Mouse (Mus musculus) midbrain, embryonic 10.5 days (tissue): ENCODE results near the gene Lta. TPM values are rescaled to one million over a fixed set of nuclear protein-coding genes. Genes with fewer than 3 reads are reported as not detected.

Source experiments
- DNase-seq: peaks from one replicate; pipeline ENCODE4 v3.0.0-alpha.2; 2017; ENCODE audit warnings: low spot score
- H3K27ac ChIP-seq: fragments of 300-500 bp; sonication (generic); replicated peaks from 2 replicates; pipeline ENCODE4 v1.5.1; 2016; ENCODE audit warnings: mild to moderate bottlenecking
- H3K27me3 ChIP-seq: fragments of 300-500 bp; sonication (generic); 2 replicates; pipeline ENCODE4 v1.6.1; 2016; ENCODE audit warnings: low read depth, mild to moderate bottlenecking; ENCODE audit not compliant: poor library complexity, severe bottlenecking
- H3K36me3 ChIP-seq: fragments of 300-500 bp; sonication (generic); 2 replicates; pipeline ENCODE4 v1.6.1; 2016; ENCODE audit warnings: mild to moderate bottlenecking, moderate library complexity
- H3K4me1 ChIP-seq: fragments of 300-500 bp; sonication (generic); 2 replicates; pipeline ENCODE4 v1.6.1; 2016
- H3K4me3 ChIP-seq: fragments of 300-500 bp; sonication (generic); 2 replicates; pipeline ENCODE4 v1.5.1; 2016; ENCODE audit warnings: mild to moderate bottlenecking, moderate library complexity
- H3K9me3 ChIP-seq: fragments of 300-500 bp; sonication (generic); replicated peaks from 2 replicates; pipeline ENCODE4 v1.6.1; 2016; ENCODE audit warnings: mild to moderate bottlenecking
- WGBS: fragments of 180-500 bp; shearing (Covaris S2); methylation state at CpG from one replicate; pipeline ENCODE4 v1.1.7; 2016; 5-methylcytosine and 5-hydroxymethylcytosine counted together
- polyA plus RNA-seq: library from polyadenylated mRNA; unstranded; fragments of >200 nt; fragmentation: Nextera tagmentation; extraction: Ambion mirVana; gene quantifications from 2 replicates; pipeline ENCODE4 v1.2.1, GENCODE M21; 2016

Gene Lta
- polyA plus RNA-seq = not detected in 2 replicates

- no peak within 1 kb of the TSS for H3K4me3 ChIP-seq
- DNase-seq = no peak
- no peak within 1 kb of the TSS for H3K27ac ChIP-seq
- peaks cover 17% of the 10 kb centered on the region for H3K4me1 ChIP-seq
- no peaks in the 10 kb centered on the region for H3K9me3 ChIP-seq
- 32% methylated on average over 20 of the region's 20 CpGs for WGBS
- H3K27me3 ChIP-seq = peaks cover 55% of the 10 kb centered on the region
- no peaks in the 10 kb centered on the region for H3K36me3 ChIP-seq
Observed at GRCm38 (mm10) chr17:35204494-35205379, at the start of gene Lta. Gene Lta (minus strand): TSS chr17:35205351.

DNA sequence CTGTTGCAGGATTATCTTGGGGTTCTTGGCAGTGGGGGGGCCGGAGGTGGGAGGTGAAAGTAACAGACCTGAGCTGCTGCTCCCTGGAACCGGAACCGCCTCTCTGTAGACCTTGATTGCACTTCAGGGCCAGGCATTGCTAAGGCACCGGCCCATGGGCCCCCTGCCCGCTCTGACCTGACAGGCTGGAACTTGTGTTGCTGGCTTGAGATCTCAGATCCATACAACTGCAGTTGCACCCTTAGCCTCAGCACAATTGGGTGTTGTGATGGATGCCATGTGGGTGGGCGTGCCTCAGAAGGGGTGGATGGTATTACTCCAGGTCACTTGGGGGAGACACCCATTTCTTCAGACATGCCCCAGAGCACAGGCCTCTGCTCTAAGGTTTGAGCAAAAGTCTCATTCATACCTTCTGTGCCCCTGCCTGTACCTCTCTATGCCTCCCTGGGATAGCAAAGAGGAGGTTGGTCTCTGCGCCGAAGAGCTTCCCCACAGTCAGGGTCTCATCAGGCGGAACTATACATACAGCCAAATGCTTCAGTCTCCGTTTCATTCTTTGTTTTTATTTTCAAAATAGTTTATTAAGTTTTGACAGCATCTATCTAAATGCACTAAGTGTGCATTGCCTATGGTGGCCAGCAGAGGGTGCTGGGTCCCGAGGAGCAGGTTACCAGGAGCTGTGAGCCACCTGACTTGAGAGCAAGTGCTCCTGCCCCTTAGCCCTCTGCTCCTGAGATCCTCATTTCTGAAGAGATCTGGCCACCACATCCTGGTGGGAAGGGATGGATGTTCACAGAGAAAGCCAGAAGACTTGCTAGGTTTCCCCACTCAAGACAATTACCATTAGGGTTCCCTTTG is 49.3 kb upstream of the Lta start:
- H3K4me3 ChIP-seq = 0 out of 2 replicates have a peak overlapping the region, but pooled peaks have one; percentile 3
- peaks cover 5% of the 10 kb centered on the region for H3K4me1 ChIP-seq
- H3K9me3 ChIP-seq = no peaks in the 10 kb centered on the region
- no peak overlapping the region for H3K27ac ChIP-seq
- peaks cover 50% of the 10 kb centered on the region for H3K36me3 ChIP-seq
- WGBS = 59% methylated on average over 11 of the region's 11 CpGs
- peak; percentile 63 for DNase-seq
- peaks cover 7% of the 10 kb centered on the region; the same call in 1 of the 2 replicates for H3K27me3 ChIP-seq

DNA sequence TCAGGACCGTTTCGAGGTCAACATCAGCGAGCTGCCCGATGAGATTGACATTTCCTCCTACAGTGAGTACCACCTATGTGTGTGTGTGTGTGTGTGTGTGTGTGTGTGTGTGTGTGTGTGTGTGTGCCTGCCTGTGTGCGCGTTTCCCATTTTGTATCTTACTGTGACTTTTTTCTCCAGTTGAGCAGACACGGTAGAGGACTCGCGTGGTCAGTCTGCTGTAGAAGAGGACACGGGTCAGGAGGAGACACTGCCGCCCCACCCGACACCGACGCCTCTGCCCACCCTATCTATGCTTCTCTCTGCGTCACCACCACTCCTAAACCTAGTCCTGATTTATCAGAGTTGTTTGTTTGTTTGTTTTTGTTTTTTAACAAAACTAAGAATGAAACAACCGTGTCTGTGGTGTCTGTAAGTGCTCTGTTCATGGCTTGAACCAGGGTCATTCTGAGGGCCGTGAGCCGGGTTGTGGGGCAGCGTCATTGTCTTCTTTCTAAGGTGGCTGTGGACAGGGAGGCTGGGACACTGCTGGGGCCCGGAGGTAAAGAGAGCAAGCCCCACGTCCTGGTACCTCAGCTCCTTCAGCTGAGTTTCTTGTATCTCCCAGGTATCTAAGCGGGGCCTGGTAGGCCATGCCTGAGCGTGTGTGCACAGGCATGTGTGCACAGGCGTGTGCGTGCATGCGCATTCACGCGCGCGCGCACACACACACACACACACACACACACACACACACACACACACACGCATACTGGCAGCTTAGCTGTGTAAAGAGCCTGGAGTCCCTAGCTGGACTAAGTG is 48.3 kb upstream of the Lta start:
- H3K27ac ChIP-seq = no peak overlapping the region
- no peak for DNase-seq
- H3K9me3 ChIP-seq = no peaks in the 10 kb centered on the region

GRCm38 (mm10) chr17:35252619-35253292 is 47.6 kb upstream of the Lta start:
- Histone ChIP-seq H3K4me1 (peaks cover 2% of the 10 kb centered on the region), H3K27me3 (peaks cover 7% of the 10 kb centered on the region; the same call in 1 of the 2 replicates), H3K4me3 (no peak overlapping the region), H3K36me3 (peaks cover 67% of the 10 kb centered on the region), H3K9me3 (no peaks in the 10 kb centered on the region), H3K27ac (no peak overlapping the region)
- WGBS = 90% methylated on average over 18 of the region's 18 CpGs
- no peak for DNase-seq

More for the DNA sequence above, 48.3 kb upstream of the Lta start:
- peaks cover 7% of the 10 kb centered on the region; the same call in 1 of the 2 replicates for H3K27me3 ChIP-seq
- peaks cover 60% of the 10 kb centered on the region for H3K36me3 ChIP-seq
- no peak overlapping the region for H3K4me3 ChIP-seq
- peaks cover 5% of the 10 kb centered on the region for H3K4me1 ChIP-seq
- WGBS = 93% methylated on average over 32 of the region's 32 CpGs

DNA sequence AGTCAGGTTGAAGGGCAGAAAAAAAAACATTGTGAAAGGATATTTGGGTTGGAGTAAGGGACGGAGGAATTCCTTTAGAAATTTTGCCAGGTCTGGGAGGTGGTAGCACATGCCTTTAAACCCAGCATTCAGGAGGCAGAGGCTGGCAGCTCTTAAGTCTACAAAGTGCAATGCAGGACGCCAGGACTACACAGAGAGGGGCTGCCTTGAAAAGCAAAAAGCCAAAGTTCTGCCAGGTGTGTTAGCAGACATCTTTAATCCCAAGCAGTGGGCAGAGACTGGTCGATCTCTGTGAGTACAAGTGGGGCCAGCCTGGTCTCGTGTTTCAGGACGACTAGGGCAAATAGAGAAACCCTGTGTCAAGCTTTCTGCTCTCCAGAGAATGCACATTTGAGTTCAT is 46.8 kb upstream of the Lta start:
- Histone ChIP-seq H3K9me3 (no peaks in the 10 kb centered on the region), H3K27me3 (peaks cover 2% of the 10 kb centered on the region; the same call in 1 of the 2 replicates), H3K36me3 (peaks cover 75% of the 10 kb centered on the region), H3K27ac (no peak overlapping the region), H3K4me1 (no peaks in the 10 kb centered on the region), H3K4me3 (0 out of 2 replicates have a peak overlapping the region, but pooled peaks have one; percentile 1)
- DNase-seq = no peak
- WGBS = 86% methylated on average over 5 of the region's 5 CpGs

GRCm38 (mm10) chr17:35251162-35251719 is 46.1 kb upstream of the Lta start:
- H3K36me3 ChIP-seq = peaks cover 82% of the 10 kb centered on the region
- 89% methylated on average over 15 of the region's 15 CpGs for WGBS
- no peak for DNase-seq
- H3K9me3 ChIP-seq = no peaks in the 10 kb centered on the region
- H3K27me3 ChIP-seq = no peaks in the 10 kb centered on the region
- no peak overlapping the region for H3K27ac ChIP-seq
- peaks cover 3% of the 10 kb centered on the region; the same call in 1 of the 2 replicates for H3K4me1 ChIP-seq
- H3K4me3 ChIP-seq = no peak overlapping the region

DNA sequence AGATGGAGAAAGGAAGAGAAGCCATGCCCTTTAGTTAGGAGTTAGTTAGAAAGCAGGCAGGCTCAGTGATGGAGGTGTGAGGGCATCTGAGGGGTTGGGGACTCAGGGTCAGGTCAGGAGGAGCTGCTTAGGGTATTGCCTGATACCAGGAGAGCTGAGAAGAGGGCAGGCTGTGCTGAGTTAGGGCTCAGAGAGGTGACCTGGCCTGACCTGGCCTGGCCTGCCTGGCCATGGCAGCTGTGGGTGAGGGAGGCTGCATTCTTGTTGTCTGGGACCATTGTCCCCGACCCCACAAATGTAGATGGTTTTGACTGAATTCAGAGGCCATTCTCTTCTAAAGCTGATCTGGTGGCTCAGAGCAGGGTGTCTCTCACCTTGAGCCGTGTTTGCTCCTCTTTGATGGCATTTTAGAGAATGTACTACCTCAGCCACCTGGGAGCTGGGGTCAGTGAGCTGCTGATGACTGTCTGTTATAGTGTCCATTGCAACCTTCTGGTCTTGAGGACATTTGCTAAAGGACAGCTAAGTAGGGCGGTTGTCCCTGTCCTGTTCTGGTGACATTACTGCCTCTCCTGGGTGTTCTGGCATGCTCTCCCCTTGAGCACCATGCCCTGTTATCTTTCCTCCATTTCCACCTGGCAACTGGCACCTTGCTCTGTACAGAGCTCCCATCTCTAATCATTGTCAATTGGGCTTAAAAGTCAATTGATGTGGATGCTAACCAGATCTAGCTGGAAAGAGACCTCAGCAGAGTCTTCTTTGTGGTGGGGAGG is 45.4 kb upstream of the Lta start:
- DNase-seq = no peak
- Histone ChIP-seq H3K9me3 (no peaks in the 10 kb centered on the region), H3K4me3 (no peak overlapping the region), H3K4me1 (peaks cover 10% of the 10 kb centered on the region), H3K27me3 (no peaks in the 10 kb centered on the region), H3K36me3 (peaks cover 90% of the 10 kb centered on the region), H3K27ac (no peak overlapping the region)
- 93% methylated on average over 3 of the region's 3 CpGs for WGBS

DNA sequence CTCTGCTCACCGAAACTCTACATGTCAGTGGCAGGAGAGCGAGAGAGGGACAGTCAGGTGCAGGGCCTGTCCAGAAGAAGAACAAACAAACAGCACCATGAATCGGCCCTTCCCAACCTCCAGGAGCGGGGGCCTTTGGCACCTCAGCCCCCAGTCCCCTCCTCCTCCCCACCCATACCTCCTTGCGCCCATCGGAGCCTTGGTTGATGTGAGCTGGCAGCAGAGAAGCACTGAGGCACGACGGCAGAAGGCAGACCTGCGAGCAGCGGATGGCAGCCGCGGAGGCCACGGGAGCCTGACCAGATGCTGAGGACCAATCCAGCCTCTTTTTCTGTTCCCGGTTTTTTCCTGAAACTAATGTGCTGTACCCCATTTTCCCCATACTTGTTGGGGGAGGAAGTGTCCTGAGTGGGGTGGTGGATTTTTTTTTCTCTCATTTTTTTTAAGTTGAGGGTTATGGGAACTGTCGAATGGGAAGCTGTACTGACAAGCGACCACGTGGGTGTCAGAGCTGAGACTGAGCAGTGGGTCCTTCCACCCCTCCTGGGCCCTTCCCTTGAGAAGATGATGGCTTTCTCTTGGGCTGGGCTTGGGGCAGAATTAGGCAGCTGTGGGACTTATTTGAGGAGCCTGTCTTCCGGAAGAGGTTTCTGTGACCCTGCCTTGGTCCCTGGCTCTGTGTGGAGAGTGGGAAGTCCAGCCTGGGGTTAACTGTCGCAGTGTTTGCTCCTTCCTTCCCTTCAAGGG is 44.5 kb upstream of the Lta start:
- H3K9me3 ChIP-seq = no peaks in the 10 kb centered on the region
- DNase-seq = no peak
- WGBS = 91% methylated on average over 19 of the region's 19 CpGs

DNA sequence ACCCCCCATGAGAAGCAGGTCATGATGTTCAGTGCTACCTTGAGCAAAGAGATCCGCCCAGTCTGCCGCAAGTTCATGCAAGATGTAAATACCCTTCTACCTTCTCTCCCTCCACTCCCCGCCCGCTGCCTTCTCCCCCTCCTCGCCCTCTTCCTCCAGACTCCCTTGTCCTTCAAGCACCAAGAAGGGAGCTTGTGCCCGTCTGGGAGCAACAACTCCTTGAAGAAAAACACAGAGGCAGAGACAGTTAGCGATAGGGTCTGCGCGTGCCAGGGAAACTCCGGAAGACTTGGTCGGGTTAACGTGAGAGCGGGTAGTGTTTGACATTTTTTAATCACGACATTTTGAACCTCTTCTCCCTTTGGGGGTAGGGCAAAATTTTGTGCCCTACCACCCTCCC is 43.8 kb upstream of the Lta start:
- DNase-seq = no peak
- no peaks in the 10 kb centered on the region for H3K9me3 ChIP-seq
- no peak overlapping the region for H3K27ac ChIP-seq
- peaks cover 99% of the 10 kb centered on the region for H3K36me3 ChIP-seq
- 92% methylated on average over 14 of the region's 14 CpGs for WGBS
- H3K4me1 ChIP-seq = peaks cover 26% of the 10 kb centered on the region
- no peaks in the 10 kb centered on the region for H3K27me3 ChIP-seq
- H3K4me3 ChIP-seq = no peak overlapping the region

More for the DNA sequence above, 44.5 kb upstream of the Lta start:
- Histone ChIP-seq H3K4me1 (peaks cover 19% of the 10 kb centered on the region), H3K27me3 (no peaks in the 10 kb centered on the region), H3K27ac (no peak overlapping the region), H3K4me3 (no peak overlapping the region), H3K36me3 (peaks cover 99% of the 10 kb centered on the region)

- DNase-seq = no peak
- no peaks in the 10 kb centered on the region for H3K9me3 ChIP-seq
- H3K4me1 ChIP-seq = peaks cover 36% of the 10 kb centered on the region
- H3K27me3 ChIP-seq = no peaks in the 10 kb centered on the region
- H3K36me3 ChIP-seq = peaks cover 92% of the 10 kb centered on the region
- 96% methylated on average over 7 of the region's 7 CpGs for WGBS
- no peak overlapping the region for H3K27ac ChIP-seq
- H3K4me3 ChIP-seq = no peak overlapping the region
Observed at GRCm38 (mm10) chr17:35247144-35247543, 42.0 kb upstream of the Lta start.
